In the genomic region with DNA sequence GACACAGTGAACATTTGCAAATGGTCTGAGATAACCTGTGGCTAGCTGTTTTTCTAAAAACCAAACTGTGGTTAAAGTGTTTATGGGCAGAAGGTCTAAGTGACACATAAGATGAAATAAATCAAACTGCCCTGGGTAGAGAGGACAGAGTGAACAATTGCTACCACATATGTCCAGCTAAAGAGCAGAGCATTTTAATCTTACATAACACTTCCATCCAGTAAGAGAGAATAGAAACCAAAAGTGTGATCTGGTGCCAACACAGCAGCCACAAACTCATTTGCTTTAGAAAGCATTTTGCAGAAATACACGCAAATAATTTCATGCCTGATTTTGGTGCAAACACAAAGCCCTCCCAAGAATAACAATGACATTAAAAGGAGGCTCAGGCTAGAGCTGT, we compare ENCODE assay signal across 18 mouse cellular contexts.
"Had no signal": no experiment of that assay in that cellular context is flagged by ENCODE, and none has a peak within 500 bp of the region (broad histone marks: within the 10 kb centered on the region; RNA-seq: fewer than 3 reads in every experiment).

No protein-coding gene starts in this region.

- H3K4me3 ChIP-seq: limb, embryonic 12.5 days; limb, embryonic 15.5 days; liver, embryonic 12.5 days; liver, embryonic 15.5 days; lung, embryonic 15.5 days; midbrain, embryonic 12.5 days; midbrain, embryonic 15.5 days; neural tube, embryonic 13.5 days had no signal

- H3K4me2 ChIP-seq: limb, embryonic 12.5 days; limb, embryonic 15.5 days; liver, embryonic 12.5 days; liver, embryonic 15.5 days; lung, embryonic 15.5 days; midbrain, embryonic 12.5 days; midbrain, embryonic 15.5 days; neural tube, embryonic 13.5 days had no signal

- ATAC-seq: liver, embryonic 12.5 days; midbrain, embryonic 15.5 days had no signal

- H3K27me3 ChIP-seq: limb, embryonic 12.5 days; limb, embryonic 15.5 days; liver, embryonic 12.5 days; liver, embryonic 15.5 days; lung, embryonic 15.5 days; midbrain, embryonic 12.5 days; midbrain, embryonic 15.5 days; neural tube, embryonic 13.5 days had no signal

- H3K27ac ChIP-seq: limb, embryonic 12.5 days; limb, embryonic 15.5 days; liver, embryonic 12.5 days; liver, embryonic 15.5 days; lung, embryonic 15.5 days; midbrain, embryonic 12.5 days; midbrain, embryonic 15.5 days; neural tube, embryonic 13.5 days had no signal

- DNase-seq: kidney, adult 18-20 months; kidney, adult 9 months; kidney, postnatal 14 days; kidney, postnatal 4 days; left cerebral cortex, postnatal 4 days; lung, adult 18-20 months; lung, postnatal 10 days; lung, postnatal 36 days; thymus, adult 18-20 months; thymus, postnatal 36 days had no signal

- H3K36me3 ChIP-seq: limb, embryonic 12.5 days; limb, embryonic 15.5 days; liver, embryonic 12.5 days; lung, embryonic 15.5 days; midbrain, embryonic 12.5 days; midbrain, embryonic 15.5 days; neural tube, embryonic 13.5 days had no signal
